Mouse (Mus musculus) heart, adult 2 months (tissue): ENCODE results near the gene Ubac2.

Experiments
- CTCF ChIP-seq: fragments of 200-600 bp; IDR thresholded peaks from 2 replicates; pipeline ENCODE4 v1.8.1; 2022; ENCODE audit warnings: antibody characterized with exemption, mild to moderate bottlenecking, moderate library complexity
- EP300 ChIP-seq: fragments of 200-500 bp; IDR thresholded peaks from 2 replicates; pipeline ENCODE4 v1.6.1; 2011; ENCODE audit warnings: low read depth, low read length, control low read depth; ENCODE audit not compliant: insufficient read depth
- POLR2A ChIP-seq: fragments of 200-500 bp; IDR thresholded peaks from 2 replicates; pipeline ENCODE4 v1.6.1; 2011; ENCODE audit warnings: mild to moderate bottlenecking, low read depth, low read length, control low read depth; ENCODE audit not compliant: insufficient read depth

GRCm38 (mm10) chr14:122011768-122012167, 133.3 kb downstream of the Ubac2 start:
- TF ChIP-seq POLR2A, result no peak
- TF ChIP-seq CTCF, result no peak
- TF ChIP-seq EP300, result no peak
